Mouse (Mus musculus): ENCODE data around the gene Olfr455. TPM values are rescaled to one million over a fixed set of nuclear protein-coding genes. Genes with fewer than 3 reads are reported as not detected.

Gene Olfr455
- not detected in 2 replicates for polyA plus RNA-seq (2016; fragmentation: Nextera tagmentation; extraction: Ambion mirVana)

- Histone ChIP-seq H3K4me3 (no peak within 1 kb of the TSS), H3K4me2 (no peak within 1 kb of the TSS), H3K36me3 (no peaks in the 10 kb centered on the region), H3K9ac (no peak within 1 kb of the TSS), H3K27me3 (replicated peaks) (no peaks in the 10 kb centered on the region), H3K27ac (no peak within 1 kb of the TSS), H3K9me3 (replicated peaks) (no peaks in the 10 kb centered on the region), H3K4me1 (no peaks in the 10 kb centered on the region)
- ATAC-seq: no peak
- 73% methylated on average over 4 of the region's 4 CpGs for WGBS (ENCODE audit: insufficient replicate concordance)
Observed at GRCm38 (mm10) chr6:42547461-42547860, at the start of gene Olfr455. Gene Olfr455 (minus strand): TSS chr6:42547587.

DNA sequence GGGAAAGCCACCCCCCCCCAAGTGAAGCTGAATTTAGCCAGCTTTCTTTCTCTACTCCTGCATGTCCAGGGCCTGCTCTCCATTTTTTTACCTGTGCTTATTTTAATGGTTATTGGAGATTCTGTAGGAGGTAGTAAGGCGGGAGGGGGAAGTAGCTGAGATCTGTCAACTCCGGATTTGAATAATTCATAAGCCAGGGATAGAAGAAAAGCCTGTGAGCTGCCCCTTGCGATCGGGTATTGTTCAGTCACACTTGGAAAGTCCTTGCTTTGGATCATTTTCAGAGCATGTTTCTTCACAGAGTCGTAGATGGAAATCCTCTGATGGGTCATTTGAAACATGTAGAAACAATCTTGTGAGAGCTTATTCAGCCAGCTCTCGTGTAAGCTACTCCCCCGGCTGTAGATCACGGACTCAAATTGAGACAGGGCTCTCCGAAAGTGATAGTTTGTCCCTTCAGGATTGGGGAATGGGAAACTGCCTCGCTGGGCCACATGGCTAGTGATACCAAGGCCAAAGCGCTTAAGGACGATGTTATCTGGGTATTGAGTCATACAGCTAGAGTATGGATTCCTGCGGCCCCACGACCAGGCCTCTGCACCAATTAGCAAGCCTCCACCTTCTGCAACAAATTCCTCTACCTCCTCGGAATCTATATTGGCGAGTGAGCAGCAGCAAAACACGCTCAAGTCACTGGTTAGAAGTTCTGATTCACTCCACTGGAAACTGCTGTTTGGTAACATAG lies 45.9 kb upstream of the Olfr455 start:
- ATAC-seq: no peak
- 59% methylated on average over 17 of the region's 17 CpGs for WGBS (ENCODE audit: insufficient replicate concordance)
- Histone ChIP-seq H3K36me3 (no peaks in the 10 kb centered on the region), H3K27me3 (replicated peaks) (no peaks in the 10 kb centered on the region), H3K4me3 (no peak overlapping the region), H3K4me1 (no peaks in the 10 kb centered on the region), H3K4me2 (no peak overlapping the region), H3K27ac (no peak overlapping the region), H3K9ac (no peak overlapping the region), H3K9me3 (replicated peaks) (no peaks in the 10 kb centered on the region)

DNA sequence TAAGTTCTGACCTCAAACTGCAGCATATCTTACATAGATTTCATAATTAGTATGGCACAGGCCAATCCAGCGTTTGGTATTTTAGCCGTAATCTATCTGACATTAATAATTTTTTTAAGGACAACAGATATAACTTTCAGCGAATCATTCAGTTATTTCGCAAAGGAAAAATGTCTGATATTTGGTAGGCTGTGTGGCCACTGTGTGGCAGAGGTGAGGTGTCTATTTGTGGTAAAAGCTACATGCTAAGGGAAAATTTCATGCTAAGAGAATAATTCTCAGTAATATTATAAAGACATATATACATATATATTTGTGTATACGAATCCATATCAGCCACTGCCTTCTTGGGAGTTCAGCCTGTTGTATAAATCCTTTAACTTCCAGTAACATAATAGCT lies 39.2 kb upstream of the Olfr455 start:
- Histone ChIP-seq H3K9me3 (replicated peaks) (no peaks in the 10 kb centered on the region), H3K9ac (no peak overlapping the region), H3K27ac (no peak overlapping the region), H3K4me2 (no peak overlapping the region), H3K36me3 (no peaks in the 10 kb centered on the region), H3K4me1 (no peaks in the 10 kb centered on the region), H3K4me3 (no peak overlapping the region), H3K27me3 (replicated peaks) (no peaks in the 10 kb centered on the region)
- ATAC-seq: no peak
- 67% methylated on average over 5 of the region's 5 CpGs for WGBS (ENCODE audit: insufficient replicate concordance)

DNA sequence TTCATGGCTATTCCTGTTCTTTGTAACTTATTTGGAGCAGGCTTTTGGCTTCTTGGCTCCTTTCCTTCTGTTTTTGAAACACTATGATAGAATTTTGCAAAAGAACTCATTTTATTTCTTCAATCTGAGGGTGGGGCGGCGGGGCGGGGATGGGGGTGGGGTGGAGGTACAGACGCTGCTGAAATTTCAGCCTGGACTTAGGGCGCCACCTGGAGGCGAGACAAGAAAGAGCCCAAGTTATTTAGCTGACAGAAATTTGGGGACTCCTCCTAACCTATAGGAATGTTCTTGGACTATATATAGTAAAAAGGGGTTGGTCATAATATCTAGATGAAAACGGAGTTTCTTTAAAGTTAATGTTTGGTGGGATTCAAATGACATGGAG lies 36.1 kb upstream of the Olfr455 start:
- H3K4me2 ChIP-seq: peak overlapping the region; percentile 22; the same call in 1 of the 2 replicates

GRCm38 (mm10) chr6:42582741-42583487 lies 35.5 kb upstream of the Olfr455 start:
- Histone ChIP-seq H3K27ac (no peak overlapping the region), H3K4me3 (no peak overlapping the region), H3K36me3 (no peaks in the 10 kb centered on the region), H3K4me2 (peak overlapping the region; percentile 22; the same call in 1 of the 2 replicates), H3K9me3 (replicated peaks) (no peaks in the 10 kb centered on the region), H3K27me3 (replicated peaks) (no peaks in the 10 kb centered on the region), H3K9ac (no peak overlapping the region), H3K4me1 (no peaks in the 10 kb centered on the region)
- no peak for ATAC-seq
- WGBS (ENCODE audit: insufficient replicate concordance): 49% methylated on average over 9 of the region's 9 CpGs

More for the DNA sequence above, 36.1 kb upstream of the Olfr455 start:
- Histone ChIP-seq H3K27me3 (replicated peaks) (no peaks in the 10 kb centered on the region), H3K4me1 (no peaks in the 10 kb centered on the region), H3K9me3 (replicated peaks) (no peaks in the 10 kb centered on the region), H3K36me3 (no peaks in the 10 kb centered on the region), H3K27ac (no peak overlapping the region), H3K9ac (no peak overlapping the region), H3K4me3 (no peak overlapping the region)
- 3% methylated on average over 7 of the region's 7 CpGs for WGBS (ENCODE audit: insufficient replicate concordance)
- ATAC-seq: no peak

- no peak overlapping the region for H3K27ac ChIP-seq
- H3K9ac ChIP-seq: no peak overlapping the region
- no peaks in the 10 kb centered on the region for H3K4me1 ChIP-seq
- no peak overlapping the region for H3K4me3 ChIP-seq
- no peaks in the 10 kb centered on the region for H3K27me3 ChIP-seq (replicated peaks)
- no peak for ATAC-seq
- H3K4me2 ChIP-seq: no peak overlapping the region
- no peaks in the 10 kb centered on the region for H3K36me3 ChIP-seq
- H3K9me3 ChIP-seq (replicated peaks): no peaks in the 10 kb centered on the region
- WGBS (ENCODE audit: insufficient replicate concordance): 66% methylated on average over 4 of the region's 4 CpGs
Observed at GRCm38 (mm10) chr6:42578678-42579077, 31.3 kb upstream of the Olfr455 start.

DNA sequence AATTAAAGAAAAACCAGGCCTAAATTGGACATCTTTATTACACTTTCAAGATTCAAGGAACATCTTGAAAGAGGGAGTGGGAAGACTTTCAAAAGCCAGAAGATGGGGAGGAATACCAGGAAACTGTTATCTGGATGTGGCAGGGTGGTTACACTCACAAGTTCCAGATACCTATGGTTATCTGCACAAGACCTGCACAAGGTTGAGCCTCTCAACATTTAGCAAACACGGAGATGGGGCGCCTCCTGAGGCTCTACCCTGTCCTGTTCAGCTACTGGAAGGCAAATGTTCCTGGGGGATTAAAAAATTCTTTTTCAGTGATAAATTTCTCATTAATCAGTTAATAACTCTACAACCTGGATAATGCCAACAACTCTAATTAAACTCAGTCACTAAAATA lies 30.0 kb upstream of the Olfr455 start:
- ATAC-seq: peak; percentile 98
- Histone ChIP-seq H3K9me3 (replicated peaks) (no peaks in the 10 kb centered on the region), H3K4me3 (no peak overlapping the region), H3K27me3 (replicated peaks) (no peaks in the 10 kb centered on the region), H3K36me3 (no peaks in the 10 kb centered on the region), H3K9ac (no peak overlapping the region), H3K4me1 (no peaks in the 10 kb centered on the region), H3K27ac (no peak overlapping the region), H3K4me2 (no peak overlapping the region)
- WGBS (ENCODE audit: insufficient replicate concordance): 55% methylated on average over 2 of the region's 2 CpGs

DNA sequence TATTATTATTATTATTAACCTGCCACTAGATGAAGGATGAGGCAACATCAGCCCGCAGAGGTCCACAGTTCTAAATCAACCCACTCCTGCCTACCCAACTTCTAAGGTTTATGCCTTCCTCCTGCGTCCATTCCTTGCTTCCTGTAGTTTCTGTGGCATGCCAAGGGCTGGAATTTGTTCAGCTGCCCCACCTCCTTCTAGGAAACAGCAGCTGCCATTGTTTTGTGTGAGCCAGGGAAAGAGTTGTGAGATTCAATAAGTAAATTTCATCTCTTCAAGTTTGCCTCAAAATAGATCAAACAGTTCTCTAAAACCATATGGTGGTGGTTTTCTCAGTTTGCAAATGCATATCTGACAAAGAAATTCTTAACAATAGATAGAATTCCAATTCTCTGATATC lies 20.8 kb upstream of the Olfr455 start:
- Histone ChIP-seq H3K9me3 (replicated peaks) (no peaks in the 10 kb centered on the region), H3K27ac (no peak overlapping the region), H3K4me2 (no peak overlapping the region), H3K9ac (no peak overlapping the region), H3K27me3 (replicated peaks) (no peaks in the 10 kb centered on the region), H3K36me3 (no peaks in the 10 kb centered on the region), H3K4me1 (no peaks in the 10 kb centered on the region), H3K4me3 (no peak overlapping the region)
- no peak for ATAC-seq
- WGBS (ENCODE audit: insufficient replicate concordance): 45% methylated on average over 2 of the region's 2 CpGs

GRCm38 (mm10) chr6:42566076-42566598 lies 18.8 kb upstream of the Olfr455 start:
- H3K27me3 ChIP-seq (replicated peaks): no peaks in the 10 kb centered on the region
- no peak overlapping the region for H3K4me3 ChIP-seq
- no peaks in the 10 kb centered on the region for H3K9me3 ChIP-seq (replicated peaks)
- no peak overlapping the region for H3K27ac ChIP-seq
- no peak for ATAC-seq
- 68% methylated on average over 2 of the region's 2 CpGs for WGBS (ENCODE audit: insufficient replicate concordance)
- H3K4me2 ChIP-seq: no peak overlapping the region
- no peak overlapping the region for H3K9ac ChIP-seq
- no peaks in the 10 kb centered on the region for H3K36me3 ChIP-seq
- no peaks in the 10 kb centered on the region for H3K4me1 ChIP-seq

DNA sequence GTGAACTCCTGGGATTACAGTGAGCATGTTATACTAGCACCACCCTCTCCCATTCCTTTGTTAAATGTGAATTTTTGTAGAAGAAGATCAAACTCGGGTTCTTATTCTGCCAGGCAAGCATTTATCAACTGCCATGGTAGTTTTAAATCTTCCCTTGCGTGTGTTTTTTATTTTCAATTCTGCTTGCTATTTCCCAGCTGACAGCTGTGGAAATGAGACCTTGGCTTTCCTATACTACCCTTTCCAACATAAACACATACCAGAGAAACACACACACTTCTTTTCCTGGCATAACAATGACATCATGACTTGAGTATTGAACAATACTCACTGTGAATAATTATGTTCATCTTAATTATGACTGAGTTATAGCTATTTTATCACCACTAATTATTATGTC lies 14.9 kb upstream of the Olfr455 start:
- Histone ChIP-seq H3K4me1 (no peaks in the 10 kb centered on the region), H3K27ac (no peak overlapping the region), H3K9me3 (replicated peaks) (no peaks in the 10 kb centered on the region), H3K9ac (no peak overlapping the region), H3K4me3 (no peak overlapping the region), H3K27me3 (replicated peaks) (no peaks in the 10 kb centered on the region), H3K4me2 (no peak overlapping the region), H3K36me3 (no peaks in the 10 kb centered on the region)
- WGBS (ENCODE audit: insufficient replicate concordance): 49% methylated on average over 2 of the region's 2 CpGs
- no peak for ATAC-seq

DNA sequence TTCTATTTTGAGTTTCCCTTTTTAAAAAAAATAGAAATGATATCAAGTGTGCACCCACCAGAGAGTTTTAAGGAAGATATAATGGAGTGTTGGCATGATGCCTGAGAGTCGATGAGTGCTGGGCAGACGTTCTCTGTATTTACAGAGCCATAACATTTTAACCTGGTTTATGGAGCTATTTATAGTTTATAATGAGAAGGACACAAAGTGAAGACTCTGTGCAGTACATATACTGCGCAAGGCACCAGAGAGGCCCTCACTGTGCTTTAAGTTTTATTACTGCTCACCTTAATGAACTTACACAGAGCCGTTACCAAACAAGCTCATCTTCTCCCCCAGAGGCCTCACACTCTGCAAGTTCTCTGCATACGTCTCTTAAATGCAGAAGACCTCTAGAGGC lies 13.5 kb upstream of the Olfr455 start:
- Histone ChIP-seq H3K9ac (no peak overlapping the region), H3K4me1 (no peaks in the 10 kb centered on the region), H3K27ac (no peak overlapping the region), H3K4me3 (no peak overlapping the region), H3K36me3 (no peaks in the 10 kb centered on the region), H3K4me2 (no peak overlapping the region), H3K27me3 (replicated peaks) (no peaks in the 10 kb centered on the region), H3K9me3 (replicated peaks) (no peaks in the 10 kb centered on the region)
- 64% methylated on average over 5 of the region's 5 CpGs for WGBS (ENCODE audit: insufficient replicate concordance)
- ATAC-seq: no peak

DNA sequence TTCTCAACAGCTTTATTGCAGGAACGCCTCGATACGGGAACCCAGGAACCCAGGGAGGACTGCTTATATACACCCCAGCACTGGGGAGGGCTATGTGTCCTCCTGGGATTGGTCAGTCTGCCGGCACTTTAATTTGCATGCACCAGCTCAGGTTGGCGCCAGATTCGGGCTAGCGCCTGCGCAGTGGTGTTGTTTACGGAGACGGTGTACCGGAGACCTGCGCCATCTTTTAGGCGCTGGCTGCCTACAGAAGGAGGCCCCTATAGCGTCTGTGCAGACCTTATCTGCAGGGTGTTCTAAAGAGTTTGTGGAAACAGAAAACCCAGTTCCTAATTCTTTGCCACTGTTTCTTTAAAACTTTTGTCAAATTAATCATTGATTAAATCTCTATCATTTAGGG lies 11.3 kb upstream of the Olfr455 start:
- no peak overlapping the region for H3K4me2 ChIP-seq
- WGBS (ENCODE audit: insufficient replicate concordance): 89% methylated on average over 14 of the region's 14 CpGs
- no peaks in the 10 kb centered on the region for H3K27me3 ChIP-seq (replicated peaks)
- no peak overlapping the region for H3K9ac ChIP-seq
- no peaks in the 10 kb centered on the region for H3K36me3 ChIP-seq
- no peaks in the 10 kb centered on the region for H3K4me1 ChIP-seq
- no peak overlapping the region for H3K4me3 ChIP-seq
- no peak for ATAC-seq
- no peaks in the 10 kb centered on the region for H3K9me3 ChIP-seq (replicated peaks)
- no peak overlapping the region for H3K27ac ChIP-seq

Data from liver, embryonic 12.5 days (tissue).